Mouse (Mus musculus) right cerebral cortex, postnatal 36 days (tissue): ENCODE data around the gene Slc25a45.

ENCODE experiments used
- DNase-seq, 2 experiments: peaks; one replicate each; pipeline ENCODE4 v3.0.0; 2022; ENCODE audit warnings: low spot score in 2 of 2, mixed read lengths in 1 of 2

Slc25a45 gene

DNA sequence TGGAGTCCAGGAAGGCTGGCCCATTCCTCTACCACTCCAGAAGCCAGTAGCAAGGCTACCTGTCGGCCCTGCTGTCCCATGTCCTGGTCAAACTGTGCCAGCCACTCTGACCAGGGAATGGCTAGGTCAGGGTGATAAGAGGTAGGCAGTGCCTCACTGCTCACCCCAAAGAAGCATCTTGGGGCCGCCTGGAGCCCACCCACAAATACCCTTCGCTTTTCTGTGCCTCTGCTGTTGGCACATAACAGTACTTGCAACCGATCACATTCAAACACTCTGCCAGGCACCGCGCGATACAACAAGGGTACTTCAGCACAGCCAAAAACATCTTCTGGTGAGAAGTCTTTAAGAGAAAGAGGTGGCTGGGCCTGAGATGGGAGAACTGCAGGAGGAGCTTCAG lies 14.7 kb downstream of the Slc25a45 start:
- DNase-seq: no peak

DNA sequence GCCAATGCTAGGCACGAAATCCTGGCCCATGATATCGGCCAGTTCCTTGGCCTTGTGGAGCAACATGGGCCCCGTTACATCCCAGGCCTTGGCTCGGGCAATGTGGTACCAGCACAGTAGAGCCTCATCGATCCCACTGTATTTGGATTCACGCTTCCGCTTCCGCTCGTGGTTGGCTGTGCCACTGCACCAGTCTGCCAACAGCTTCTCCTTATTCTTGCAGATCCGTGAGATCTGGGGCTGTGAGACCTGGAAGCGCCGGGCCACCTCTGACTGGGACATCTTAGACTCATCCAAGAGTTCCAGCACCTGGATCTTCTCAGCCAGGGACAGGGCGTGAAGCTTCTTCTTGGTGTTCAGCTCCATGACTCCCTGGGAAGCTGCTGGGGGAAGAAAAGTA lies 15.1 kb downstream of the Slc25a45 start:
- DNase-seq: no peak

DNA sequence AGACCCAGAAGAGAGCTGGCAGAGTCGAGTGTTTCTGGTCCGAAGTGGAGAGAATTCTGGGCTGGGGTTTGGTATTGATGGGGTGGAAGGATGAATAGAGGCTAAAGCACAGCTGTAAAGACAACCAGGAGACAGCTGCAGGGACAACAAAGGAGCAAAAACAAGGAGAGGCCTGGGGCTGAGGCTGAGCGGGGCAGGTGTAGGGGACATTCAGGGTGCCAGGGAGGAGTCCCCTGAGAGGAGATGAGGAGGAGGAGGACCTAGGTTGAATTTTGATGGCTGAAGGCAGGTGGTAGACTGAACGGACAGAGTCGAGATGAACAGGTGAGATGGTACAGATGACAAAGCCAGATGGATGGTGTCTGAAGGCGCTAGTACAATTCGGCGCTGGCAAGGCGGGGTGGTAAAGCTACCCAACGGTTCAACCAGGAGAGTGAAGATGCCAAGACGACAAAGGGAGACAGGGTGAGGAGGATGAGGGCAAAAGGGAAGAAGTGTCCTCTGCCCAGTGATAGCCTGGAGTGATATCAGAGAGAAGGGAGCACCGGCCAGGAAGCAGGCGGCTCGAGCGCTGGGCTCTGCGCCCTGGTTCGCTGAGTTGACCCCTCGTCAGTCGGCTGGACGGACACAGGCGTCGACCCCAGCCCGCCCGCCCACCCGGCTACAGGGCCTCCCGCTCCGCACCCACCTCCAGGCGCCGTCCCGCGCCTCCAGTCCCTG lies 15.8 kb downstream of the Slc25a45 start:
- no peak for DNase-seq

DNA sequence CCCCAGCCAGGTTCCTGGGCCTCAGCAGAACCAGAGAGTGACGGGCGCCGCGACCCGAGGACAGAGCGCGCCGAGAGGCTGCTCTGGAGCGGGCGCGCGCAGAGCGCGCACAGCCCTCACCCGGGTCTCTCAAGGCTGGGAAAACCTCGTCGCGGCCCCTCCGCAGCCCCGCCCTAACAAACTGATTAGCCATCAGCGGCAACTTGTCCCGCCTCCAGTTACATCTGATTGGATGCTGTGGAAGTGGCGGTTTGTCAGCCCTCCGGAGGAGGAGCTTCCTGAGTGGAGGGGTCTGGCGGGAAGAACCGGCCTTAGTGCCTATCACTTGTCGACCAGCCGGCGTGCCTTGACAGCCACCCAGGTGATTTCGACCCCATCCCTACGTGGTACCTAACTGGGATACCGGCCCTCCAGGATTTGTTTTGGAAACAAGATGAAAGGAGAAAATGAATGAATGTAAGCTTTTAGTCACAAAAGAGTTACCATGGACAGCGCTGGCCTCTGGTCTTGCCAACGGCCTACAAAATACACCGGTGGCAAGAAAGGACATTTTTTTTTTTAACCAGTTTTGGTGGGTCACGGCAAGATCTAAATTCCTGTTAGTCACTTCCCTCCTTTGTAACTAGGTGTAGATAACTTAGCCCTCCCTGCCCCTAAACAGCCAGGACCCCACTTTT lies 16.5 kb downstream of the Slc25a45 start, which contains the start of gene Tigd3:
Tigd3 (minus strand) TSS at position 148 of the 677 bp plus-strand sequence.
- peak; percentile 92 to 93 for DNase-seq

DNA sequence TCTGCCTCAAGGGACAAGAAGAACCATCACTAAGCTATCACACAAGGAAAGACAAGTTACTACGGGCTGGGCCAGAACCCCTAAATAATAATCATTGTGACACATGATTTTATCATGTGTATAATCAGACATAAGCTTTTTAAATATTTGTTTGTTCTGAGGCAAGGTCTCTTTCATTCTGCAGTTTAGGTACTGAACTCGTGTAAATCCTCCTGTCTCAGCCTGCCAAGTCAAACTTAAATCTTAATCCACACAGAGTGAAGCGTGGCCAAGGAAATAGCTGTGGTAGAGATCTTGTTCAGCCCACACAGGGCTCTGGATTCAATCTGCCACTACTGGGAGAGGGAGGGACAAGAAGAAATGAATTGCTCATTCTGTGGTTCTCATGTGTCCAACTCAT lies 29.7 kb downstream of the Slc25a45 start:
- no peak for DNase-seq

DNA sequence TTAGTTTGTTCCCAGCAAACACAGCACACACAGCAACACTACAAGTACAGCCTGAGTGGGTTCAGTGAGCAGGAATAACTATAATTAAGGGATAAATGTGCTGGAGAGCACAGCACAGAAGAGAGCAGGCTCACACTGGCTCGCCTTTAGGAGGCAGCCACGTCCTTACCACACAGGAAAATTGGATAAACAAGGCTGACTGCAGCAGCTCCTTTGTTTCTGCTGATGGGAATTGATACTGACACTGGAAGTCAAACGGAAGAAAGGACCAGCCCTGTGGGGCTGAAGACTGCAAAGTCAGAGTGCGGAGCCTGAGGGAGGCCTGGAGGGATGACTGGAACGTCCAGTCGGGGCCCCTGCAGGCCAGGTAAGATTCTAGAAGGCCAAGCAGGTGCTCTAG lies 32.6 kb downstream of the Slc25a45 start:
- DNase-seq: no peak

DNA sequence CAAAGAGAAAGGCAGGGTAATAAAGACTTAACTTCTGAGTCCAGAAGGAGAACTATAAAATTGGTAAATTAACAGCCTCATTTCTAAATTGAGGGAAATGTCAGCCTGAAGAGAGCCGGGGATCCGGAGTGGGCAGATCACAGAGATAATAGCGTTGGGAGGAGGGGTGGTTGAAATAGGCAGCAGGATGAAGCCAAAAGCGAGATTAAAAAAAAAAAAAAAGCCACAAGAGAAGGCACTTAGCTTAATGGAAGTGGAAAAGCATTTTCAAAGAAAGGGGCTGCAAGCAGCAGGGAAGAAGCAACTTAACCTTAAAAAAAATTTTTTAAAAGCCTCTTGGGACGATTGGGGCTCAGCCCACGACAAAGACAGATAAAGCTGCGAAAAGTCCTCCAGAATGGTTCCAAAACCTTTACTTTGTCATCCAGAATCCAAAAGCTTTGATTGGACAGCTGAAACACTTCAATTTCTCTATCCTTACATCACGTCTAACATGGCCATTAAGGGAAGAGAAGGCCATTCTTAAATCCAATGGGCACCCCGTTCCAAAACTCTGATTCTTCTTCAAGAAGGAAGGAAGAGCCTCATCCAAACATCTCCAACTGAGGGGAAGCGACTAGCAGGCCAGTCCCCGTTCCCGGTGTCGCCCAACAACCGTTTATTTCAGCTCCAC lies 34.0 kb downstream of the Slc25a45 start:
- no peak for DNase-seq

DNA sequence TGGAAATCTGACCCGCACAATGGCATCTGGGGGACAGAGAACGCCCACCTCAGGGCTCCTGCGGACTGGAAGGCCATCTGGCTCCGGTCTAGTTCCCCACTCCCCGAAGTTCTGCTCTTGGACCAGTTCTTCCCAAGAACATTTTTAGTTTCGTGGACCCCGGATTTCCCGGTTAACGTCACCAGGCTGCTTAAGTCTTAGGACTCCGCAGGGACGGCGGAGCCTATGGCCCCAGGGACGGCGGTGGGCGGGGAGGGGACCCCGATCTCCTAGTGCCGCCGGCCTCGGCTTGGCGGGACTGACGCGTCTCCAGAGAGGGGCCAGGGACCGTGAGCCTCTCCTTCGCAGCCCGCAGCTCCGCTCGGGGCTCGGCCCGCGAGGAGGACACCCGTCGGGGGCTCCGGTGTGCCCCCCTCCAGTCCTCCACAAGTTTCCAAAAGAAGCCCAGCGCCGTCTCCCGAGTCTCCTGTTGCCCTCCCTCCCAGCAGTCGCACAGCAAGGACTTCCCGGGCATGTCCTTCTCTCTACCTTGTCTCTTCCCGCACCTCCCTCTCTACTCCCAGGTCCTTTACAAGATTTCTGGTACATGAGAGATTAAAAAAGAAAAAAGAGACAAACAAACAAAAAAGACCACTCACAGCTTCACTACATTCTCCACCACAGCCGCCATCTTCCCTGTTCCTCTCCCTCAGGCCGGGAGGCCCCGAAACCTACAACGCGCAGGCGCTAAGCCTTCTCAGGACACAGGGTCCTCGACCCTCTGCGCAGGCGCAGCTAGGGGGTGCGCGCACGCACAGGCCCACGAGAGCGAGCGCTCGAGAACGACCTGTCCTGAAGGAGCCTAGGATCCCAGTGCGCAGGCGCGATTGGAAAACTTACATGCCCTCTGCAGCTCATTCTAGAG lies 34.7 kb downstream of the Slc25a45 start:
- peak; percentile 97 to 99 for DNase-seq

DNA sequence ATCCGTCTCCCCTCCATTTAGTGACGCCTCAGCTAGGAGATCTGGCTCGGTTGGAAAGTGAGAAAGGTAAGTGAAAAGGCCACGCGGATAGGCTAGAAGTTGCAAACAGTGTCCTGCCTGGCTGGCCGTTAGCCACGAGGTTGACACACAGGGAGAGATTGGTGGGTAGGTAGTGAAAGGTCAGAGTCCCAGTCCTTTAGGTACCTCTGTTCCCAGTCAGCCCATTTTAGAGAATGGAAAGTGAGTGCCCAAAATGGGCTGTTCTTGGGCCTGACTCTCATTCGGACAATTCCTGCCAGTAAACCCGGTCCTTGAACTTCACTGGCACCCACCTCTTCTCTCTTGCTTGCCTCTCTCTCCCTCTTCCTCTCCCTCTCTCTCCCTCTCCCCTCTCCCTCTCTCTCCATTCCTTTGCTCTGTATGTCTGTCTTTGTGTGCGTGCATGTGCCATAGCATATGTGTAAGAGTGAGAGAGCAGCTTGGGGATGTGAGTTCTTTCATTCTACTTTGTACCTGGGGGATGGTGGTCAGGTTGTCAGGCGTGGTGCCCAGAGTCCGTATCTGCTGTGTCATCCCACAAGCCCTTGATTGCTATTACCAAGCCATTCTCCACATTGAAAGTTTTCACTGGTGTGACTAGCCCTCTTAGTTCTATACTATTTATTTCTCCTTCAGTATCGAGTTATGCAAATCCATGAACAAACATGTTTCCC lies 35.6 kb downstream of the Slc25a45 start, which contains the start of gene Dpf2:
Dpf2 (minus strand) TSS at position 4 of the 713 bp plus-strand sequence.
- no peak for DNase-seq

DNA sequence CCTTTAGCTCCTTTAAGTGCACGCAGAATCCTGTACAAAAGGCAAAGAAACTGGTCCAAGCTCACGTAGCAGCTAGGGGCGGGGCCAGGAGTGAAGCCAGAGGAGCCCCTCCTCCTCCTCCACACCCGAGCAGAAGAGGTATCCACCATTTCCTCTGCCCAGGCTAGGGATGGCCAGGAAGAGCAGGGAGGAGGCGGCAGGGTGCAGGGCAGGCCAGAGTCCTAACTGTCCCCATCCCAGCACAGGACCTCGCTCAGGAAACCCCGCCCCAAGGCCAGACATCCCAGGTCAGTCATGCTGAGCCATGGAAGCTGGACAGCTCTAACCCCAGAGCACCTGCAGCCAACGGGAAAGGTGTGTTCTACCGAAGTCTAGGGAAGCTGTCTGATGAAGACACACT lies 44.1 kb downstream of the Slc25a45 start:
- no peak for DNase-seq

DNA sequence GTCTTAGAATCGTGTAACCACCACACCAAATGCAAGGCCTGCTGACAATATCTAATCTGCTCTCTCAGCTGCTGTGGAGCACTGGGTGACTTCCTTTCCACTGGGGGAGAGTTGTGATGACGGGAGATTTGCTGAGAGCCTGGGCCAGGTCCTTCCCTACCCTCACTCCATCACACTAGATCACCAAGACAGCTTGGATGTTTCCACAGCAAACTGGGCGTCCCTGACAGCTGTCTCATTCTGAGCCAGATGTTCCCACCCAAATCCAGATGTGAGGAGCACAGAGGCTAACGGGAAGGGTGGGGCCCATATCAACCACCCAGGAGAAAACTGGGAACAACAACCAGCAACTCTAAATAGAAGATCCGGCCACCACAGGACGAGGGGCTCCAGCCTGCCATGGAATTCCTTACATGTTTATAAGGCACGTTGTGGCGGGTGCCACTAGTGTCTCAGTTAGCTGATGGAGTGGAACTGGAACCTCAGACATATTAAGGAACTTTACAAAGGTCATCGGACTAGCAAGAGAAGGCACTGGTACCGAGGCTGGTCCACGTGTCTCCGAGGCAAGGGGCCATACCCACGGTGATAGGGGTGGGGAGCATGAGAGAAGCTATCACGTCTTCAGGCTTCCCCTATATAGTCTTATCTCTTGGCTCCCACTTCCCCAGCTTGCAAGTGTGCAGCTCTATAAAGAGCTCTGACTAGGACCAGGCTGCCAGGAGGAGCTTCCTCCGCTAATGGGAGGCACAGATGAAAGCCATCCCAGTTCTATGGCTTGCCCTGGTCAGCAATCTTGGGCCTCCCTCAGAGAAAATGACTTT lies 44.7 kb downstream of the Slc25a45 start:
- no peak for DNase-seq

DNA sequence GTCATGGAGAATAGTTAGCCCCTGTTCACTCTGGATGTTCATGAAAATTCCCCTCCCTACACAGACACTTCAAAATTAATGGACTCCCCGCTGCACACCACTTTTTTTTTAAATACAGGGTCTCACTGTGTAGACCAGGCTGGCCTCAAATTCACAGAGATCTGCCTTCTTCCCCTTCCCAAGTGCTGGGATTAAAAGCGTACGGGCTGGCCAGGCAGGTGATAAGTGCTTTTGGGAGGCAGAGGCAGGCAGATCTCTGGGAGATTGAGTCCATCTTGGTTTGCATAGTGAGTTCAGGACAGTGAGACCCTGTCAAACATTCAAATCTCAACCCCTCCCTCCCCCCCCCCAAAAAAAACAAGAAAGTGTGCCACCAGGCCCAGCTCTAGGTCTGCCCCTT lies 45.4 kb downstream of the Slc25a45 start:
- DNase-seq: no peak

DNA sequence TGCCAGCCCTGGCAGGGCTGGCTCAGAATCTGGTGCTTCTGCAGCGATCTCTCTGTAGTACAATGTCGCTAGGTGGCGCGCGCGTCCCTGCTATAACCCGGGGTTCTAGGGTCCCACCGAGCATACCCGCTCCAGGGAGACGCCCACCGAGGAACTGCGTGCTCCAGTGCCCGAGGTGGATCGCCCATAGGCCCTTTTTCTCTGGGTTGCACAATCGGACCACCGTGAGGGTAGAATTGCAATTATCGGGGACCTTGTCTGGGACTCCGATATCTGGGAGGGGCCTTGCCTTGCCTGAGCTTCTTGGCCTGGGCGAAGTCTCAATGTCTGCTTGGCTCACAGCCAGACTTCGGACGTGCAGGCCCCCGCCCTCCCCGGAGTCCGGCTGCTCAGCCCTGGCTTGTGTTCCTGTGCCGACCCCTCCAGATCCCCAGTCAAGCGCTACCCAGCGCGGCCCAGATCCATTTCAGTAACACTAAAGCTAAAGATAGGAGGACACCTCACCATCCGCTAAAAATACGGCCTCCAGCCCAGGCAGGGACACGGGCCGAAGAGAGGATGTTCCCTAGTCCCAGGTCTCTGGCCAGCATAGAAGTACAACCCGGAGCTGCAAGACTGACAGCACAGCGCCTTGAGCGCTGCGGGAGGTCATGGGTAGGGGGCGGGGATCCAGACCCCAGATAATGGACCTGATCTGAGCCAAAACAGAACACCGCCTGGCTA lies 46.5 kb downstream of the Slc25a45 start:
- DNase-seq: peak; percentile 79 to 80

DNA sequence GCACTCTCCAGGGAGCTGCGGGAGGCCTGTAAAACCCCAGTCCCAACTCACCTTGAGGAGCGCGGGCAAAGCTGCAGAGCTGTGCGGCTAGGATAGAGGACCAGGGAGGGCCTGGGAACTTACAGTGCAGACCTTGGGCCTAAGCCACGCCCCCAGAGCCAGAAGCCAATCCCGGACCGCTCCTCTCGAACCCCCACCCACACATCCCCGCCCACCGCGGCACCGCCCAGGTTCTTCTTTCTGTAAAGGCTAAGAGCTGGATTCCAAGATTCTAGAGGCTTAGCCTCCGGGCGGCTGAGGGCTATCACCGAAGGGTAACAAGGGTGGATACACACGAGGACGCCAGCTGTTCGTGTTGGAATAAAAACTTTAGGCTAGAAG lies 47.1 kb downstream of the Slc25a45 start, which contains the start of gene Cdc42ep2:
Cdc42ep2 (minus strand) TSS at position 104 of the 381 bp plus-strand sequence.
- peak; percentile 88 to 90 for DNase-seq

DNA sequence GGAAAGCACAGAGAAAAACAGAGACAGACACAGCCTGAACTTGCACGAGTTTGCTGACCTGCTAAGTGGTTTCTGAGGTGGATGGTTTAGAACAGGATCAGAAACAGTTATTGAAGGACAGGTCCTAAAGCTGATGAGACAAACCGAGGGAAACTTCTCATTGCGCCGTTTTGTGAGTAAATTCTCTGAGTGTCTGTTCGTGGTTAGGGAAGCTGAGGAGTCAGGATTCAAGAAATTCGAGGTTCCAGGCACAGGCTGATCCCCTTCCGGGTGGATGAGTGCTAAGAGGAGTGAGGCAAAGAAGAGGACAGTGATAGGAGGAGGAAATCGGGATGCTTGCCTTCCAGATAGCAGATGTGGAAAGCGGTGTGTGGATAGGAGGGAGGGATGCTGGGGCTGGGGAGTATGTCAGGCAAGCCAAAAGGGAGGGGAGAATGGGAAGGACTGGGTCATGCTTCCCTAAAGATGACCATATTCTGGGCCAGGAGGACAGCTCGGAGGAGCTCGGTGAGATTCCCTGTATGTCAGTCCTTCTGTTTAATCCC lies 47.8 kb downstream of the Slc25a45 start:
- DNase-seq: no peak

DNA sequence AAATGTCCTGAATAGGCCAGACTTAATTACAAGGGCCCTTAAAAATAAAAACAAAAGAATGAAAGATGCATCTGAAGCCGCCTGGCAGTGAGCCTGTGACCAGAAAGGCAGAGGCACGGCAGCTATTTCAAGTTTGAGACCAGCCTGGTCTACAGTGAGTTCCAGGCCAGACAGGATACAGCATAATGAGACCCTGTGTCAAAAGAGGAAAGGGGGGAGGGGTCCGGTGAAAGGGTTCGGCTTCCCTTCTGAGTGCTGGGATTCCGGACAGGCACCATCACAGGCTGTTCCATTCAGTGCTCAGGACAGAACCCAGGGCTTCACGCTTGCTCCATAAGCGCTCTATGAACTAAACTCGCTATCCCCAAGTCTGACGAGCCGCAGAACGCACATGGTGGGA lies 49.4 kb downstream of the Slc25a45 start:
- no peak for DNase-seq

DNA sequence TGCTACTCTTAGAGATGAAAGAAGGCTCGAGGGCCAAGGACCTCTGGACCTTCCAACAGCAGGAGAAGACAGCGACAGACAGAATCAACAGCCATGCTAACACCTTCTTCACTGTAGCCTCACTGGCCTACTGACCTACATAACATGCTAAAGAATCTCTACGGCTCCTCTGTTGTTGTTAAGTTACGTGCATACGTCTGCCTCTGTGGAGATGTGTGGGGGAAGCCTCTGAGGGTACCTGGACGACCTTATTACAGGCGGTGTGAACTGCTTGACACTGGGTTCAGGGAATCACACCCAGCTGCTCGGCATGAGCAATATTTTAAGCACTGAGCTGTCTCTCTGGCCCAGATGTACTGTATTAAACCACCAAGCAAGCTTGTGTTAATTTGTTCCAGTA lies 49.9 kb downstream of the Slc25a45 start:
- no peak for DNase-seq

DNA sequence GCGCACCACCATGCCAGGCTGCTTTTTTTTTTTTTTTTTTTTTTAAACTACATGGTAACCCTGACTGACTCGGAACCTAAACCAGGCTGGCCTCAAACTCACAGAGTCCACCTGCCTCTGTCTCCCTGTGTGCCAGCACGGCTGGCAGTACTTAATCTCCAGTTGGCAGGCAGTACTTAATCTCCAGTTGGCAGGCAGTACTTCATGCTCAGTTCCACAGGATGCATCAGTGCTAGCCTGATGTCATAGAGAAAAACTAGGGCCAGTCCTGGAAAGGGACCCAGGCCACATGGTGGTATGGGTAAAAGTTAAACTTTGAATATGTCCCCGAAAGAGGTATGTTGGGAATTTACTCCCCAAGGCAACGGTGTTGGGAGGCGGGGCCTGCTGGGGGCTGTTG lies 50.5 kb downstream of the Slc25a45 start:
- no peak for DNase-seq

DNA sequence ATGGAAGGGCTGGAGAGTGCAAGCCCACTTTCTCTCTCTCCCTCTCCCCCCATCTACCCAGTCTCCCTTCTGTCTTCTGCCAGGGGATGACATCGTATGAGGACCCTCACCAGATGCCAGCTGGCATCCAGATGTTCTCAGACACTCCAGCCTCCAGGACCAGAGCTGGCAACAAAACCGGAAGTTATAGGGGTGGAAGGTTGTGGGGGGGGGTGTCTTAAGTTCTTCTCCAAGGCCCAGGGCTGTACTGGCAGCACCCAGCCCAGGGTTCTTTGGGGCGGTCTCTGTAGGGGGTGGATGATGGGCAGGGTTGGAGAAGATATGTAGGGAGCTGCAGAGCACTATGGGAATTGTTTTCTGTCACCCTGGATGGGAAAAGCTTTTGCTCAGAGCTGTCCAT lies 50.9 kb downstream of the Slc25a45 start:
- no peak for DNase-seq
